Mouse (Mus musculus) small intestine, adult 2 months (tissue): ENCODE data around the gene Ttc28.

ENCODE experiments used
- CTCF ChIP-seq: fragments of 200-500 bp; IDR thresholded peaks from 2 replicates; pipeline ENCODE4 v1.5.1; 2012; ENCODE audit warnings: low read depth, mild to moderate bottlenecking, control low read depth, inconsistent platforms, low read length, moderate library complexity, mixed read lengths; ENCODE audit not compliant: insufficient replicate concordance, insufficient read length; ENCODE audit errors: extremely low read depth
- POLR2A ChIP-seq: fragments of 200-500 bp; IDR thresholded peaks from 2 replicates; pipeline ENCODE4 v1.6.1; 2012; ENCODE audit warnings: low read depth, mild to moderate bottlenecking, control low read depth, inconsistent platforms, low read length, moderate library complexity

GRCm38 (mm10) chr5:111131561-111131960 lies 252.0 kb downstream of the Ttc28 start:
- TF ChIP-seq CTCF (no peak), POLR2A (no peak)
